9 mouse cellular contexts compared by ENCODE assay signal in genomic region chr12:112795466-112796104, GRCm38 (mm10). TPM values are rescaled to one million over a fixed set of nuclear protein-coding genes. Genes with fewer than 3 reads are reported as not detected.
DNase-seq lines count a peak whose midpoint lies in the region; ATAC-seq and TF ChIP-seq lines count a peak whose summit lies in the region.
"Had no signal": no experiment of that assay in that cellular context is flagged by ENCODE, and none has a peak within 500 bp of the region (broad histone marks: within the 10 kb centered on the region; RNA-seq: fewer than 3 reads in every experiment).

No protein-coding gene starts in this region.

- H3K4me1 ChIP-seq in embryonic facial prominence, embryonic 13.5 days, result peaks cover 61% of the 10 kb centered on the region
- H3K4me1 ChIP-seq in heart, postnatal 0 days (ENCODE audit: control insufficient read depth, insufficient read depth), result peaks cover 34% of the 10 kb centered on the region
- H3K4me1 ChIP-seq in thymus, adult 2 months (replicated peaks; ENCODE audit: control insufficient read depth, insufficient read depth, low read length), result 0 out of 2 replicates have a peak, but pooled peaks cover 2% of the 10 kb centered on the region

- H3K4me2 ChIP-seq in embryonic facial prominence, embryonic 13.5 days, result peak overlapping the region; percentile 27
- H3K4me2 ChIP-seq in heart, postnatal 0 days (ENCODE audit: low read depth, low read length), result peak overlapping the region; percentile 49

- intact Hi-C loops in left cerebral cortex, postnatal 36 days (cut with DNase I), result loop anchor here (5.0 kb wide), 1 partner anchor 53 kb away; no protein-coding TSS in a partner anchor

- peaks cover 13% of the 10 kb centered on the region for H3K27me3 ChIP-seq in embryonic facial prominence, embryonic 13.5 days
- peaks cover under 1% of the 10 kb centered on the region; the same call in 1 of the 2 replicates for H3K27me3 ChIP-seq in heart, postnatal 0 days (ENCODE audit: control insufficient read depth, insufficient read depth, low read length)
- H3K27me3 ChIP-seq in thymus, adult 2 months (ENCODE audit: control insufficient read depth, insufficient read depth, low read length), result no peaks in the 10 kb centered on the region

- no peak overlapping the region for H3K27ac ChIP-seq in embryonic facial prominence, embryonic 13.5 days
- H3K27ac ChIP-seq in heart, postnatal 0 days (ENCODE audit: low read depth), result peak overlapping the region; percentile 68; the same call in 1 of the 2 replicates
- no peak overlapping the region for H3K27ac ChIP-seq in thymus, adult 2 months (ENCODE audit: control insufficient read depth, insufficient read depth, low read length)
- H3K27ac ChIP-seq: liver, embryonic 14.5 days had no signal

- ATAC-seq in embryonic facial prominence, embryonic 13.5 days (ENCODE audit: insufficient number of reproducible peaks, insufficient read depth, low FRiP score, low TSS enrichment, low read depth), result no peak
- ATAC-seq in heart, postnatal 0 days (ENCODE audit: insufficient read depth, low read depth), result peak; percentile 37

- no peak for TF ChIP-seq CTCF in heart, postnatal 0 days (IDR thresholded peaks at IDR 0.05; ENCODE audit: low read depth)
- no peak for TF ChIP-seq CTCF in thymus, adult 2 months (IDR thresholded peaks at IDR 0.05; ENCODE audit: borderline replicate concordance, control insufficient read depth, extremely low read depth, insufficient read depth, low read length, poor library complexity)

- peak; percentile 63 for DNase-seq in MEL-GATA-1-ER (ENCODE audit: extremely low read depth, low read depth)
- peak; percentile 67 for DNase-seq in heart, postnatal 0 days (ENCODE audit: low spot score)
- DNase-seq in lung, postnatal 36 days, result peak; percentile 59
- no peak for DNase-seq in right cerebral cortex, adult 18-20 months
- DNase-seq in spleen, postnatal 36 days (ENCODE audit: low spot score in 2 of 2), result no peak
- no peak for DNase-seq in left cerebral cortex, postnatal 36 days (ENCODE audit: low spot score in 2 of 2)
- no peak for DNase-seq in thymus, adult 2 months

- H3K4me3 ChIP-seq in embryonic facial prominence, embryonic 13.5 days, result no peak overlapping the region
- H3K4me3 ChIP-seq in heart, postnatal 0 days (ENCODE audit: low read depth, low read length), result peak overlapping the region; percentile 7; the same call in 1 of the 2 replicates
- H3K4me3 ChIP-seq in thymus, adult 2 months (ENCODE audit: control insufficient read depth, insufficient read depth, low read length), result no peak overlapping the region

- H3K9ac ChIP-seq in embryonic facial prominence, embryonic 13.5 days, result peak overlapping the region; percentile 16; the same call in 1 of the 2 replicates
- H3K9ac ChIP-seq in heart, postnatal 0 days (replicated peaks; ENCODE audit: low read depth, low read length), result no peak overlapping the region; the same call in 1 of the 2 replicates
- H3K9ac ChIP-seq: liver, embryonic 14.5 days had no signal

- TF ChIP-seq POLR2A in thymus, adult 2 months (IDR thresholded peaks at IDR 0.05; ENCODE audit: control insufficient read depth, extremely low read depth, insufficient read depth, low read length, poor library complexity), result no peak

- H3K36me3 ChIP-seq in embryonic facial prominence, embryonic 13.5 days, result no peaks in the 10 kb centered on the region
- no peaks in the 10 kb centered on the region for H3K36me3 ChIP-seq in heart, postnatal 0 days (replicated peaks; ENCODE audit: control insufficient read depth, insufficient read depth, low read length)
- H3K36me3 ChIP-seq in thymus, adult 2 months (ENCODE audit: control insufficient read depth, insufficient read depth, low read length), result no peaks in the 10 kb centered on the region

- TF ChIP-seq EP300 in heart, postnatal 0 days (IDR thresholded peaks at IDR 0.05; ENCODE audit: low read depth), result no peak

- 46% methylated on average over 18 of the region's 18 CpGs for WGBS in embryonic facial prominence, embryonic 13.5 days
- 45% methylated on average over 18 of the region's 18 CpGs for WGBS in heart, postnatal 0 days
- WGBS in thymus, adult 2 months, result 18% methylated on average over 18 of the region's 18 CpGs

- no peaks in the 10 kb centered on the region for H3K9me3 ChIP-seq in embryonic facial prominence, embryonic 13.5 days
- H3K9me3 ChIP-seq in heart, postnatal 0 days (replicated peaks; ENCODE audit: control insufficient read depth, low read length), result no peaks in the 10 kb centered on the region

RNA-seq across cellular contexts. Expression of gene Ahnak2, which starts 6.9 kb away (rescaled TPM):
- 0.95 and 1.2 TPM in 2 replicates for polyA plus RNA-seq in embryonic facial prominence, embryonic 13.5 days (2015; fragmentation: Nextera tagmentation; extraction: Ambion mirVana)
- 6.8 and 10.5 TPM in 2 replicates for total RNA-seq in heart, postnatal 0 days (2014; rRNA removed; ENCODE audit: low replicate concordance)
- polyA plus RNA-seq in heart, postnatal 0 days (2015; fragmentation: Nextera tagmentation; extraction: Ambion mirVana), result 2.3 and 2.4 TPM in 2 replicates
- total RNA-seq in left cerebral cortex, postnatal 36 days (2021), result 1 to 10 TPM; 6.1 to 6.8 TPM
- 3.3 and 4.0 TPM in 2 replicates for polyA plus RNA-seq in thymus, adult 2 months (2012; rRNA removed)

RNA-seq across cellular contexts. Expression of gene Clba1, which starts 13.2 kb away (rescaled TPM):
- 8.3 and 9.8 TPM in 2 replicates for polyA plus RNA-seq in embryonic facial prominence, embryonic 13.5 days (2015; fragmentation: Nextera tagmentation; extraction: Ambion mirVana)
- 7.1 and 9.4 TPM in 2 replicates for total RNA-seq in heart, postnatal 0 days (2014; rRNA removed; ENCODE audit: low replicate concordance)
- polyA plus RNA-seq in heart, postnatal 0 days (2015; fragmentation: Nextera tagmentation; extraction: Ambion mirVana), result 6.7 and 8.2 TPM in 2 replicates
- total RNA-seq in left cerebral cortex, postnatal 36 days (2021), result 10 to 100 TPM; 17.4 to 22.1 TPM
- 2.8 and 2.9 TPM in 2 replicates for polyA plus RNA-seq in thymus, adult 2 months (2012; rRNA removed)

RNA-seq across cellular contexts. Expression of gene Cdca4, which starts 33.6 kb away (rescaled TPM):
- polyA plus RNA-seq in embryonic facial prominence, embryonic 13.5 days (2015; fragmentation: Nextera tagmentation; extraction: Ambion mirVana), result 139 and 147 TPM in 2 replicates
- 27.7 and 32.2 TPM in 2 replicates for total RNA-seq in heart, postnatal 0 days (2014; rRNA removed; ENCODE audit: low replicate concordance)
- polyA plus RNA-seq in heart, postnatal 0 days (2015; fragmentation: Nextera tagmentation; extraction: Ambion mirVana), result 18.6 and 19.1 TPM in 2 replicates
- 10 to 100 TPM in 1 of 2 experiments, 1 to 10 TPM in 1; 9.2 to 10.9 TPM for total RNA-seq in left cerebral cortex, postnatal 36 days (2021)
- 124 and 126 TPM in 2 replicates for polyA plus RNA-seq in thymus, adult 2 months (2012; rRNA removed)

RNA-seq across cellular contexts. Expression of gene Pld4, which starts 35.1 kb away (rescaled TPM):
- polyA plus RNA-seq in embryonic facial prominence, embryonic 13.5 days (2015; fragmentation: Nextera tagmentation; extraction: Ambion mirVana), result 6.1 and 7.3 TPM in 2 replicates
- 6.8 and 7.2 TPM in 2 replicates for total RNA-seq in heart, postnatal 0 days (2014; rRNA removed; ENCODE audit: low replicate concordance)
- 3.4 and 4.7 TPM in 2 replicates for polyA plus RNA-seq in heart, postnatal 0 days (2015; fragmentation: Nextera tagmentation; extraction: Ambion mirVana)
- total RNA-seq in left cerebral cortex, postnatal 36 days (2021), result 10 to 100 TPM in 1 of 2 experiments, 1 to 10 TPM in 1; 9.3 to 10.3 TPM
- polyA plus RNA-seq in thymus, adult 2 months (2012; rRNA removed), result 82.3 and 99.8 TPM in 2 replicates

Comparison
In these comparisons a context has a peak if more than half of its experiments do, and no peak if none do; other contexts are left out.
1. DNase-seq: peak in MEL-GATA-1-ER (single experiment), heart, postnatal 0 days (single experiment) and lung, postnatal 36 days (single experiment); none in right cerebral cortex, adult 18-20 months (single experiment), spleen, postnatal 36 days (0 of 2), left cerebral cortex, postnatal 36 days (0 of 2) and thymus, adult 2 months (single experiment).